Mouse (Mus musculus) ES-Bruce4 (cell line): ENCODE data around the gene Dnajb3.
"Not testable (repeated sequence)": the region's sequence is repeated elsewhere in the genome, so short reads cannot be mapped to it uniquely, and the experiment has no call there.

Source experiments
- CTCF ChIP-seq: IDR thresholded peaks from one replicate; pipeline ENCODE4 v1.8.1; 2011; ENCODE audit warnings: low read depth, low read length
- POLR2A ChIP-seq: IDR thresholded peaks from one replicate; pipeline ENCODE4 v1.8.1; 2011; ENCODE audit warnings: low read length; ENCODE audit not compliant: insufficient read depth

DNA sequence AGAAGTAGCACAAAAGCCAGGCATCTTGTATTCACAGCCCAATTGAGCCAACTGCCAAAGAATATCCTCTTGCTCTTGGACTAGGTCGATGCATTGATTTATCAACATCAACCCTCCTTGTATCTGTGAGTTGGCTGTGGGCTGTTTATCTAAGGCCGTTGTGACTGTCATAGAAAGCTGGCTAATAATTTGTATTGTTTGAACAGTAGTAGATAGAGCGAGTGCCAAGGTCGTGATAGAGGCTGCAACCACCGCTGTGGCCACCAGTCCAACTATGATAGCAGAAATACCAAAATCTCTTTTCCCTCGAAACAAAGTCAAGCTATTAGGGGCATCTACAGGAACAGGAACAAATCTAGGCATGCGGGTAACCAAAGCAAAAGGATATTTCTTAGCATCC, 33.4 kb downstream of the Dnajb3 start:
- not testable (repeated sequence) for TF ChIP-seq POLR2A, CTCF
